Mouse (Mus musculus) kidney, embryonic 16.5 days (tissue): ENCODE measurements around the gene Hyal3. TPM values are rescaled to one million over a fixed set of nuclear protein-coding genes. Genes with fewer than 3 reads are reported as not detected.
"Not testable (repeated sequence)": the region's sequence is repeated elsewhere in the genome, so short reads cannot be mapped to it uniquely, and the experiment has no call there.

Experiments used
- ATAC-seq: fragments of 200-750 bp; cut with Nextera tagmentation; 2 replicates; pipeline ENCODE4 v1.8.0; 2017; ENCODE audit warnings: moderate TSS enrichment; ENCODE audit not compliant: low FRiP score, low TSS enrichment
- H3K27ac ChIP-seq: fragments of 300-500 bp; sonication (generic); 2 replicates; pipeline ENCODE4 v1.5.1; 2014; ENCODE audit warnings: low read length
- H3K27me3 ChIP-seq: fragments of 300-500 bp; sonication (generic); 2 replicates; pipeline ENCODE4 v1.6.1; 2014; ENCODE audit warnings: low read length, control low read depth, mixed read lengths; ENCODE audit not compliant: insufficient read depth
- H3K36me3 ChIP-seq: fragments of 300-500 bp; sonication (generic); 2 replicates; pipeline ENCODE4 v1.6.1; 2014; ENCODE audit warnings: low read length, control low read depth, mixed read lengths; ENCODE audit not compliant: insufficient read depth
- H3K4me1 ChIP-seq: fragments of 300-500 bp; sonication (generic); 2 replicates; pipeline ENCODE4 v1.6.1; 2014; ENCODE audit warnings: low read length, control low read depth, mixed read lengths; ENCODE audit not compliant: insufficient read depth
- H3K4me2 ChIP-seq: fragments of 300-500 bp; sonication (generic); replicated peaks from 2 replicates; pipeline ENCODE4 v1.6.1; 2014; ENCODE audit warnings: low read depth, low read length
- H3K4me3 ChIP-seq: fragments of 300-500 bp; sonication (generic); 2 replicates; pipeline ENCODE4 v1.5.1; 2014; ENCODE audit warnings: mild to moderate bottlenecking, low read length
- H3K9ac ChIP-seq: fragments of 300-500 bp; sonication (generic); replicated peaks from 2 replicates; pipeline ENCODE4 v1.6.1; 2014; ENCODE audit warnings: low read length
- H3K9me3 ChIP-seq: fragments of 300-500 bp; sonication (generic); 2 replicates; pipeline ENCODE4 v1.6.1; 2016; ENCODE audit warnings: low read length, control low read depth
- WGBS: fragments of 180-500 bp; shearing (Covaris S2); extraction: QIAGEN DNeasy Blood & Tissue Kit; methylation state at CpG from one replicate; pipeline ENCODE4 v1.1.7; 2014; 5-methylcytosine and 5-hydroxymethylcytosine counted together
- polyA plus RNA-seq: library from polyadenylated mRNA; unstranded; fragments of >200 nt; fragmentation: Nextera tagmentation; extraction: Ambion mirVana; gene quantifications from 2 replicates; pipeline ENCODE4 v1.2.1, GENCODE M21; 2015

Hyal3 gene
- polyA plus RNA-seq, 1 experiment from 2014 or later = 1.3 TPM

GRCm38 (mm10) chr9:107555031-107555457 is 25.6 kb upstream of the Hyal3 start:
- H3K9ac ChIP-seq = peak overlapping the region; percentile 90
- peak overlapping the region; percentile 81 for H3K4me3 ChIP-seq
- peaks cover 54% of the 10 kb centered on the region for H3K4me1 ChIP-seq
- peak; percentile 33 for ATAC-seq
- H3K9me3 ChIP-seq = no peaks in the 10 kb centered on the region
- no peaks in the 10 kb centered on the region for H3K27me3 ChIP-seq
- peak overlapping the region; percentile 95 for H3K4me2 ChIP-seq
- H3K36me3 ChIP-seq = peaks cover 29% of the 10 kb centered on the region
- under 1% methylated on average over 23 of the region's 23 CpGs for WGBS
- H3K27ac ChIP-seq = peak overlapping the region; percentile 99

DNA sequence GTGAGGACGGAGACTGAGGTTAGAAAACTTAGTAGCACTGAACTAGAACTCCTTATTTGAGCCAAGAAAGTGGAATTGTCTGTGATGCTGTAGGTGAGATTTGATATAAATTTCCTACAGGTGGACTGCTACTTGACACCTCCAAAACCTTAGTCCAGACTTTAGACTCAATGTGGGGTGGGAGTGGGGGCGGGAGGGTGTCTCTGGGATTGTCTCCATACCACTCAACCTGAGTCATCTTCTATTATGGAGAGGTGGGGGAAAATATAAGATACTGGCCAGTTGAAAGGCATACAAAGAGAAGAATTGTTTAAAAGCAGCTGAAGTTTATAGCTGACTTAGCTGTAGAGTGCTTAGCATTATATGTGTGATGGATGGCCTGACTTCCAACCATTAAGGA is 24.9 kb upstream of the Hyal3 start:
- Histone ChIP-seq H3K4me2 (peak overlapping the region; percentile 95), H3K27ac (peak overlapping the region; percentile 99), H3K27me3 (no peaks in the 10 kb centered on the region), H3K9ac (peak overlapping the region; percentile 90), H3K36me3 (peaks cover 34% of the 10 kb centered on the region), H3K4me1 (peaks cover 48% of the 10 kb centered on the region), H3K4me3 (peak overlapping the region; percentile 81), H3K9me3 (no peaks in the 10 kb centered on the region)
- 34% methylated on average over 2 of the region's 2 CpGs for WGBS
- no peak for ATAC-seq

DNA sequence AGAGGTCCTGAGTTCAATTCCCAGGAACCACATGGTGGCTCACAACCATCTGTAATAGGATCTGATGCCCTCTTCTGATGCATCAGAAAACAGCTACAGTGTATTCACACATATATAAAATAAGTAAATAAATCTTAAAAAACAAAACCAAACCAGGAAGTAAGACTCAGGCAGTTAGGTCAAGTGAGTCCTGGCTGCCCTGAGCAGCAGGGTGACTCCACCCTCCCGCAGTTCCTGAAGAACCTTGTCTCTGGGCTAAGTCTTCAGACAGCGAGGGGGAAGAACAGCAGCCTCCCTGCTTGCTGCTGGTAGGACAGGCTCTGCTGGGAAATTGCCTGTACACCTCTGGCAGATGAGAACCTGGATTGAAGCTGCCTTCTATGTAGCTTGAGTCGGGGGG is 24.3 kb upstream of the Hyal3 start:
- peak overlapping the region; percentile 95 for H3K4me2 ChIP-seq
- no peak for ATAC-seq
- no peak overlapping the region for H3K27ac ChIP-seq

GRCm38 (mm10) chr9:107563029-107563581 is 17.5 kb upstream of the Hyal3 start, which contains the start of gene Tusc2:
Gene Tusc2, plus strand, starts transcription at chr9:107563255.
- H3K36me3 ChIP-seq = peaks cover 48% of the 10 kb centered on the region
- H3K4me3 ChIP-seq = peak within 1 kb of the TSS; percentile 90
- peaks cover 37% of the 10 kb centered on the region for H3K4me1 ChIP-seq
- peak within 1 kb of the TSS; percentile 87 for H3K4me2 ChIP-seq
- WGBS = under 1% methylated on average over 46 of the region's 46 CpGs
- peak; percentile 96 for ATAC-seq
- no peaks in the 10 kb centered on the region for H3K27me3 ChIP-seq
- H3K27ac ChIP-seq = peak within 1 kb of the TSS; percentile 67; the same call in 1 of the 2 replicates
- H3K9ac ChIP-seq = peak within 1 kb of the TSS; percentile 79
- H3K9me3 ChIP-seq = no peaks in the 10 kb centered on the region

More for the DNA sequence above, 24.3 kb upstream of the Hyal3 start:
- H3K4me1 ChIP-seq = peaks cover 42% of the 10 kb centered on the region
- peaks cover 41% of the 10 kb centered on the region for H3K36me3 ChIP-seq
- no peaks in the 10 kb centered on the region for H3K9me3 ChIP-seq
- no peaks in the 10 kb centered on the region for H3K27me3 ChIP-seq
- WGBS = 72% methylated on average over 3 of the region's 3 CpGs
- peak overlapping the region; percentile 90 for H3K9ac ChIP-seq
- H3K4me3 ChIP-seq = peak overlapping the region; percentile 81

DNA sequence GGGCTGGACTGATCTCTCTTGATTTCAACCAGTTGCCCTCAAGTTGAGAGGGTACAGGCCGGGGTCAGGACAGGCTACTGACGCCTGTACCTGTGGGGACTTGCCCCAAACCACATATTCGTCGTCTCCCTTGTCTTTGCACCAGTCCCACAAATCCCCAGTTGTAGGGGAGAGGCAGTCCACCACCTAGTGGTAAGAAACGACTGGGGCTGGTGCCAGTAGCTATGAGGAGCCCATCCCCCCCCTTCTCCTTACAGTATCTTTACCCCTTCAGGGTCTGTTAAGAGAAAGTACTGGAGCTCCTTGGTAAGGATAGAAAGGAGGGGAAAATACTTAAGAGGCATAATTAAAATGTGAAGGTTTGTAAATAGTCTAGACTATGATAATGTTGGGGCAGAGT is 15.1 kb upstream of the Hyal3 start:
- ATAC-seq, H3K27ac ChIP-seq, H3K27me3 ChIP-seq, H3K9me3 ChIP-seq: not testable (repeated sequence)
- WGBS = 53% methylated on average over 5 of the region's 5 CpGs
- Histone ChIP-seq H3K4me1 (peaks cover 48% of the 10 kb centered on the region), H3K36me3 (peaks cover 27% of the 10 kb centered on the region), H3K4me2 (peak overlapping the region; percentile 26), H3K4me3 (peak overlapping the region; percentile 22; the same call in 1 of the 2 replicates), H3K9ac (0 out of 2 replicates have a peak overlapping the region, but pooled peaks have one; percentile 33)

GRCm38 (mm10) chr9:107566041-107566709 is 14.4 kb upstream of the Hyal3 start:
- H3K4me1 ChIP-seq = peaks cover 54% of the 10 kb centered on the region
- peaks cover 27% of the 10 kb centered on the region for H3K36me3 ChIP-seq
- H3K9me3 ChIP-seq = no peaks in the 10 kb centered on the region
- H3K9ac ChIP-seq = peak overlapping the region; percentile 29; the same call in 1 of the 2 replicates
- H3K4me3 ChIP-seq = peak overlapping the region; percentile 22
- no peaks in the 10 kb centered on the region for H3K27me3 ChIP-seq
- H3K27ac ChIP-seq = peak overlapping the region; percentile 96
- peak overlapping the region; percentile 58 for H3K4me2 ChIP-seq
- WGBS = 54% methylated on average over 15 of the region's 15 CpGs
- ATAC-seq = no peak

DNA sequence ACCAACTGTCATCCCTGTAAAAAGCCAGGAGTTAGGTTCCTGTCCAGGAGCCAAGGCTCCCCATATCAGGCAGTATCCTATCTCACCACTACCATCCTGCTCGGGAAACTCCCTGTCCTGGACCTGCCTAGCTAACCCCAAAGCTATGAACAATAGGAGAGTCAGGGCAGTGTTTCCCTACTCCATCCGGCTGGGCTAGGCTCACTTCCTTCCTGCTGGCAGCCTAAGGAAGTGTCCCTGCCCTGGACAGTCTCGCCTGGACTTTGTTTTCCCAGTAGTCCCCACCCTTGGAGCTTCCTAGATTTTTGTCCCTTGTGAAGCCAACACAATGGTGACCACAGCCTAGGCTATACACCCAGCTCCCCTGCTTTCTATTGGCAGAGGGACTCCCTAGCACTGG is 13.8 kb upstream of the Hyal3 start:
- Histone ChIP-seq H3K9ac (peak overlapping the region; percentile 29; the same call in 1 of the 2 replicates), H3K4me2 (peak overlapping the region; percentile 58), H3K4me3 (no peak overlapping the region), H3K9me3 (no peaks in the 10 kb centered on the region), H3K27me3 (no peaks in the 10 kb centered on the region), H3K27ac (peak overlapping the region; percentile 96), H3K36me3 (peaks cover 27% of the 10 kb centered on the region), H3K4me1 (peaks cover 58% of the 10 kb centered on the region)
- peak; percentile 32 for ATAC-seq
- WGBS = 65% methylated on average over 3 of the region's 3 CpGs

GRCm38 (mm10) chr9:107567702-107568319 is 12.8 kb upstream of the Hyal3 start, which contains the start of gene Hyal2:
Gene Hyal2, plus strand, starts transcription at chr9:107567945.
- Histone ChIP-seq H3K4me1 (peaks cover 54% of the 10 kb centered on the region), H3K9ac (peak within 1 kb of the TSS; percentile 85), H3K9me3 (no peaks in the 10 kb centered on the region), H3K36me3 (peaks cover 32% of the 10 kb centered on the region), H3K4me3 (peak within 1 kb of the TSS; percentile 87), H3K27ac (peak within 1 kb of the TSS; percentile 96), H3K4me2 (peak within 1 kb of the TSS; percentile 58), H3K27me3 (no peaks in the 10 kb centered on the region)
- 6% methylated on average over 18 of the region's 18 CpGs for WGBS
- no peak for ATAC-seq

DNA sequence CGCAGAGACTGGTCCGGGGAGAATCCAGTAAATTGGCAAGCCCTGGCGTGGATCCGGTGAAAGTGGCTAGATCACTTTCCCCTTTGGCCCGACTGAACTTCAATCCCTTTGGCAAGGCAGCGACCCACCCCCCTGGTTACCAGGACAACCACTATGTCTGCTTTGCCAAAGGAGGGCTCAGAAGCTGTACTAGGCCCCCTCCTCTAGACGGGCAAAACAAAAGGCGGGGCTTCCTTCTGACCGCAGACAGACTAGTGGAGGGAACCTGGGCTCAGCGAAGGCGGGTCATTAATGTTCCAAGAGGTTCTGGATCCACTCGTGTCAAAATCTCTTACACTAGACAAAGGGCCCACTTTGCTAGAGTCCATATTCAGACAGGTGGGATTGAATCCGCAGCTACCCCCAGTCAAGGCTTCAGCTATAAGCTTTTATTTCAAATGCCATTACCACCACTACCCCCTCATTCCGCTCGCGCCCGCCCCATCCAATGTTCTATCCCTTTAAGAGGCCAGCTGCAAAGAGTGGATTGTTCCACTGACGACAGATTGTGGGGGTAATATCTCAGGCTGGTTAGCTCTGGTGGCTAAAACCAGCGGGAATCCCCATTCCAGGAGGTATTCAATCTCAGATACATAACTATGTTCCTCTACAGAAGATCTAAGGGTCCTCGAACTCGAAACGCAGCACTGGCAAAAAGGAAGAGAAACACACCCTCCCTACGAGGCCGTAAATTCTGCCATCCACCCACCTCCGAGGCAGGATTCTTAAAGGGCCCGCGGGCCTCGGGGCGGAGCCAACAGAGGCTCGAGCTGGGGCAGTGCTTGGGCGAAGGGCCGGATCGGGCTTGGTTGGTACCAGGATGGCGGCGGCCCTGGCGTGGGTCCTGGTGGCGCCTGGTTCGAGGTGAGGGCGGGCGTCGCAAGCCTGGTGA is 12.0 kb upstream of the Hyal3 start:
- peak overlapping the region; percentile 87 for H3K4me3 ChIP-seq
- no peaks in the 10 kb centered on the region for H3K9me3 ChIP-seq
- under 1% methylated on average over 41 of the region's 41 CpGs for WGBS
- peak overlapping the region; percentile 58 for H3K4me2 ChIP-seq
- H3K4me1 ChIP-seq = peaks cover 52% of the 10 kb centered on the region
- H3K36me3 ChIP-seq = peaks cover 39% of the 10 kb centered on the region
- H3K27ac ChIP-seq = peak overlapping the region; percentile 96
- peak overlapping the region; percentile 85 for H3K9ac ChIP-seq
- peak; percentile 80 for ATAC-seq
- H3K27me3 ChIP-seq = no peaks in the 10 kb centered on the region
